Mouse (Mus musculus) midbrain, postnatal 0 days (tissue): ENCODE data around the gene Wnt5b. TPM values are rescaled to one million over a fixed set of nuclear protein-coding genes. Genes with fewer than 3 reads are reported as not detected.
A peak's percentile ranks its signal among the peaks of the same experiment; 100 is the strongest.

Experiments used
- ATAC-seq: fragments of 200-750 bp; cut with Nextera tagmentation; 2 replicates; pipeline ENCODE4 v1.8.0; 2017; ENCODE audit warnings: moderate number of reproducible peaks, mild to moderate bottlenecking, moderate TSS enrichment, moderate library complexity; ENCODE audit not compliant: low FRiP score
- DNase-seq: peaks from one replicate; pipeline ENCODE4 v3.0.0-alpha.2; 2015; ENCODE audit warnings: low spot score
- H3K27ac ChIP-seq: fragments of 300-500 bp; sonication (generic); 2 replicates; pipeline ENCODE4 v1.5.1; 2014; ENCODE audit warnings: low read depth, mild to moderate bottlenecking, low read length, mixed read lengths
- H3K27me3 ChIP-seq: fragments of 300-500 bp; sonication (generic); 2 replicates; pipeline ENCODE4 v1.6.1; 2014; ENCODE audit warnings: low read length, control low read depth, mixed read lengths; ENCODE audit not compliant: insufficient read depth
- H3K36me3 ChIP-seq: fragments of 300-500 bp; sonication (generic); 2 replicates; pipeline ENCODE4 v1.6.1; 2014; ENCODE audit warnings: low read length, control low read depth, mixed read lengths; ENCODE audit not compliant: insufficient read depth
- H3K4me1 ChIP-seq: fragments of 300-500 bp; sonication (generic); 2 replicates; pipeline ENCODE4 v1.6.1; 2014; ENCODE audit warnings: mild to moderate bottlenecking, control low read depth, antibody characterized with exemption, low read length, mixed read lengths; ENCODE audit not compliant: insufficient read depth
- H3K4me2 ChIP-seq: fragments of 300-500 bp; sonication (generic); 2 replicates; pipeline ENCODE4 v1.6.1; 2014; ENCODE audit warnings: low read depth, mild to moderate bottlenecking, low read length, mixed read lengths; ENCODE audit not compliant: poor library complexity, severe bottlenecking
- H3K4me3 ChIP-seq: fragments of 300-500 bp; sonication (generic); 2 replicates; pipeline ENCODE4 v1.5.1; 2014; ENCODE audit warnings: low read depth, mild to moderate bottlenecking, low read length, moderate library complexity
- H3K9ac ChIP-seq: fragments of 300-500 bp; sonication (generic); replicated peaks from 2 replicates; pipeline ENCODE4 v1.6.1; 2014; ENCODE audit warnings: mild to moderate bottlenecking, low read length, moderate library complexity, mixed read lengths; ENCODE audit not compliant: poor library complexity, severe bottlenecking
- H3K9me3 ChIP-seq: fragments of 300-500 bp; sonication (generic); 2 replicates; pipeline ENCODE4 v1.6.1; 2016; ENCODE audit warnings: low read length, control low read depth
- CTCF ChIP-seq: IDR thresholded peaks from 2 replicates; pipeline ENCODE4 v1.5.1; 2016; ENCODE audit warnings: antibody characterized with exemption, mild to moderate bottlenecking
- WGBS: fragments of 180-500 bp; shearing (Covaris S2); extraction: QIAGEN DNeasy Blood & Tissue Kit; methylation state at CpG from one replicate; pipeline ENCODE4 v1.1.7; 2014; 5-methylcytosine and 5-hydroxymethylcytosine counted together
- polyA plus RNA-seq: library from polyadenylated mRNA; unstranded; fragments of >200 nt; fragmentation: Nextera tagmentation; extraction: Ambion mirVana; gene quantifications from 2 replicates; pipeline ENCODE4 v1.2.1, GENCODE M21; 2015
- total RNA-seq: library from RNA; depleted of rRNA; stranded (reverse); fragments of >200 nt; gene quantifications from 2 replicates; pipeline ENCODE4 v1.2.3, GENCODE M21; 2014

Gene Wnt5b
- total and polyA plus RNA-seq, 2 experiments from 2014 or later = 1.6 to 2.1 TPM

DNA sequence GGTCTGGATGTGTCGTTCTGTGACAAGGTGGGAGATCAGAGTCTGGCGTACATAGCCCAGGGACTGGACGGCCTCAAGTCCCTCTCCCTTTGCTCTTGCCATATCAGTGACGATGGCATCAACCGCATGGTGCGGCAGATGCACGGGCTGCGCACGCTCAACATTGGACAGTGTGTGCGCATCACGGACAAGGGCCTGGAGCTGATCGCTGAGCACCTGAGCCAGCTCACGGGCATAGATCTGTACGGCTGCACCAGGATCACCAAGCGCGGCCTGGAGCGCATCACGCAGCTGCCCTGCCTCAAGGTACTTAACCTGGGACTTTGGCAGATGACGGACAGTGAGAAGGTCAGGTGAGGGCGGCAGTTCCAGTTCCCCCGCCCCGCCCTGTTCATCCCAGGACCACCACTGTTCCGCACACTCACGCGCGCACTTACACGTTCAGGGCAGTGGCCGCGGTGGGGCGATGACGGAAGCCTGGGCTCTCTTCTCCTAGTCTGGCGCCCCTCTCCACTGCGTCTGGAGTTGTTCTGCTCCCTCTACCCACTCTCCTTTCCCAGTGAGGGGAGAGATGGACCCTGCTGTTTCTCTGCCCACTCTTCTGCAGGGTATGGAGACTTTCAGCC, 63.3 kb downstream of the Wnt5b start:
- Histone ChIP-seq H3K27me3 (no peaks in the 10 kb centered on the region), H3K9ac (peak overlapping the region; percentile 96), H3K27ac (peak overlapping the region; percentile 99), H3K36me3 (peaks cover 6% of the 10 kb centered on the region; the same call in 1 of the 2 replicates), H3K9me3 (no peaks in the 10 kb centered on the region), H3K4me1 (peaks cover 10% of the 10 kb centered on the region), H3K4me3 (peak overlapping the region; percentile 88), H3K4me2 (peak overlapping the region; percentile 95)
- TF ChIP-seq CTCF = peak; percentile 11; the same call in 1 of the 2 replicates
- peak; percentile 47 for DNase-seq
- under 1% methylated on average over 33 of the region's 33 CpGs for WGBS
- peak; percentile 8; the same call in 1 of the 2 replicates for ATAC-seq

DNA sequence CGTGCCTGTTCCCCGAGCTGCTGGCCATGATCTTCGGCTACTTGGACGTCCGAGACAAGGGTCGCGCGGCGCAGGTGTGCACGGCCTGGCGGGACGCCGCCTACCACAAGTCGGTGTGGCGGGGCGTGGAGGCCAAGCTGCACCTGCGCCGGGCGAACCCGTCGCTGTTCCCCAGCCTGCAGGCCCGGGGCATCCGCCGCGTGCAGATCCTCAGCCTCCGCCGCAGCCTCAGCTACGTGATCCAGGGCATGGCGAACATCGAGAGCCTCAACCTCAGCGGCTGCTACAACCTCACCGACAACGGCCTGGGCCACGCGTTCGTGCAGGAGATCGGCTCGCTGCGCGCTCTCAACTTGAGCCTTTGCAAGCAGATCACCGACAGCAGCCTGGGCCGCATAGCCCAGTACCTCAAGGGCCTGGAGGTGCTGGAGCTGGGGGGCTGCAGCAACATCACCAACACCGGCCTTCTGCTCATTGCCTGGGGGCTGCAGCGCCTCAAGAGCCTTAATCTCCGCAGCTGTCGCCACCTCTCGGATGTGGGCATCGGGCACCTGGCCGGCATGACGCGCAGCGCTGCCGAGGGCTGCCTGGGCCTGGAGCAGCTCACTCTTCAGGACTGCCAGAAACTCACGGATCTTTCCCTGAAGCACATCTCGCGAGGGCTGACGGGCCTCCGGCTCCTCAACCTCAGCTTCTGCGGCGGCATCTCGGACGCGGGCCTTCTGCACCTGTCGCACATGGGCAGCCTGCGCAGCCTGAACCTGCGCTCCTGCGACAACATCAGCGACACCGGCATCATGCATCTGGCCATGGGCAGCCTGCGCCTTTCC, 64.1 kb downstream of the Wnt5b start:
- H3K9me3 ChIP-seq = no peaks in the 10 kb centered on the region
- peaks cover 6% of the 10 kb centered on the region; the same call in 1 of the 2 replicates for H3K36me3 ChIP-seq
- H3K4me1 ChIP-seq = peaks cover 10% of the 10 kb centered on the region
- DNase-seq (peak; percentile 62), ATAC-seq (peak; percentile 26)
- under 1% methylated on average over 67 of the region's 70 CpGs for WGBS
- H3K9ac ChIP-seq = peak overlapping the region; percentile 96
- peak overlapping the region; percentile 99 for H3K27ac ChIP-seq
- TF ChIP-seq CTCF = peak; percentile 18; the same call in 1 of the 2 replicates
- no peaks in the 10 kb centered on the region for H3K27me3 ChIP-seq
- H3K4me2 ChIP-seq = peak overlapping the region; percentile 95
- peak overlapping the region; percentile 88 for H3K4me3 ChIP-seq

DNA sequence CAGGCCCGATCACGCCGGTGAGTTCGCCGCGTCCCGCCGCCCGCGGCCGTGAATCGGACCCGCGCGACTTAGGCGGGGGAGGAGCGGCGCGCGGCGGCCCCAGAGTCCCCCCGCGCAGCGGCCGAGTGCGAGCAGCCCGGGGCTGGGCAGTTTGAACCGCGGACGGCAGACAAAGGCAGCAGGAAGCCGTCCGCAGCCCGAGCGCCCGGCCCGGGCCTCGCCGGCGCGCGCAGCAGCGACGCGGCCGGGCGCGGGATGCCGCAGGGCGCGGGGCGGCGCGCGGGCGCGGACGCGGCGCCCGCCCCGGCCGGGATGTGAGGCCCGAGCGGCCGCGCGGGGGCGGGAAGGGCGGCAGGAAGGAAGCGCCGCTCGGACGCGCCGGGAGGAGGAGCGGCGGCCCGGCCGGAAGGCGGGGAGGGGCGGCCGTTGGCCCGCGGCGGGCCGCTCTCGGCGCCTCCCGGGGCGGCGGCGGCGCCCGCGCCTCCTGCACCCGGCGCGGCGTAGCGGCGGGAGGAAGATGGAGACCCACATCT, 64.7 kb downstream of the Wnt5b start, which contains the start of gene Fbxl14:
Gene Fbxl14 (plus strand): TSS at position 326 of the 533 bp plus-strand sequence.
- peak within 1 kb of the TSS; percentile 88 for H3K4me3 ChIP-seq
- no peaks in the 10 kb centered on the region for H3K9me3 ChIP-seq
- 1% methylated on average over 40 of the region's 101 CpGs for WGBS
- H3K27me3 ChIP-seq = no peaks in the 10 kb centered on the region
- TF ChIP-seq CTCF = no peak
- ATAC-seq (peak; percentile 90), DNase-seq (peak; percentile 79)
- H3K36me3 ChIP-seq = peaks cover 2% of the 10 kb centered on the region; the same call in 1 of the 2 replicates
- peak within 1 kb of the TSS; percentile 96 for H3K9ac ChIP-seq
- H3K4me2 ChIP-seq = peak within 1 kb of the TSS; percentile 95
- peak within 1 kb of the TSS; percentile 99 for H3K27ac ChIP-seq
- peaks cover 10% of the 10 kb centered on the region for H3K4me1 ChIP-seq

DNA sequence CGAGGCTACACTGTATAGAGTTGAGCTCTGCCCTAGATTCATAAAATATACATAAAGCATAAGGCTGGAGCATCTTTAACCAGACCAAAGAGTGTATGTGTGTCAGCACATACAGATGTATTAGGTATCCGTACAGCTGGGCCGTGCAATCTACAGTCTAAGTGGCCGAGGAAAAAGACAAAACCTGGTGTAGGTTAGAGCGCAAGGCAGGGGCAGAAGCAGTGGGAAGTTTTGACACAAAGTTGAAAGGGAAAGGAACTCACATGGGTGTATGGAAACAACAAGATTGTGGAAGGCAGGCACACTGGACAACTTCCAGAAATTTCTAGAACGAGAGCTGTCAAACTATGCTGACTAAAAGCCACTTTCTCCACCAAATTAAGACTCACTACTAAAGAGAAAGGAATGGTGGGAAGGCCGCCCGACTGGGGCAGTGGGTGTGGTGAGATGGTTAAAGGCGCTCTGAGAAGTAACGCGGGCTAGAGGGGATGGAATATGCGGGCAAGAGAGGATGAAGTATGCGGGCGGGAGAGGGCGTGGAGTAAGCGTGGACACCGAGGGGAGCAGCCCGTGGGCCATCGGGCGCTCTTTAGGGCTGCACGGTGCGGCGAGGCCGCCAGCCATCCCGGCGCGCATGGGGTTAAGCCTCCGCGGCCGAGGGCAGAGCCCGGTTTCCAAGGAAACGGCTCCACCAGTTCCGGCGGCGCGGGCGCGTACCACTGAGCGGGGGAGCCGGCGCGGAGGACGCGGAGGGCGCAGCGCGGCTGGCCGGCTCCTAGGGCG, 65.4 kb downstream of the Wnt5b start:
- peak overlapping the region; percentile 96 for H3K9ac ChIP-seq
- peak overlapping the region; percentile 99 for H3K27ac ChIP-seq
- H3K4me3 ChIP-seq = peak overlapping the region; percentile 88
- H3K36me3 ChIP-seq = no peaks in the 10 kb centered on the region
- TF ChIP-seq CTCF = no peak
- DNase-seq (peak; percentile 94), ATAC-seq (peak; percentile 93)
- peak overlapping the region; percentile 95 for H3K4me2 ChIP-seq
- WGBS = 1% methylated on average over 32 of the region's 49 CpGs
- H3K9me3 ChIP-seq = no peaks in the 10 kb centered on the region
- H3K4me1 ChIP-seq = peaks cover 10% of the 10 kb centered on the region
- no peaks in the 10 kb centered on the region for H3K27me3 ChIP-seq

DNA sequence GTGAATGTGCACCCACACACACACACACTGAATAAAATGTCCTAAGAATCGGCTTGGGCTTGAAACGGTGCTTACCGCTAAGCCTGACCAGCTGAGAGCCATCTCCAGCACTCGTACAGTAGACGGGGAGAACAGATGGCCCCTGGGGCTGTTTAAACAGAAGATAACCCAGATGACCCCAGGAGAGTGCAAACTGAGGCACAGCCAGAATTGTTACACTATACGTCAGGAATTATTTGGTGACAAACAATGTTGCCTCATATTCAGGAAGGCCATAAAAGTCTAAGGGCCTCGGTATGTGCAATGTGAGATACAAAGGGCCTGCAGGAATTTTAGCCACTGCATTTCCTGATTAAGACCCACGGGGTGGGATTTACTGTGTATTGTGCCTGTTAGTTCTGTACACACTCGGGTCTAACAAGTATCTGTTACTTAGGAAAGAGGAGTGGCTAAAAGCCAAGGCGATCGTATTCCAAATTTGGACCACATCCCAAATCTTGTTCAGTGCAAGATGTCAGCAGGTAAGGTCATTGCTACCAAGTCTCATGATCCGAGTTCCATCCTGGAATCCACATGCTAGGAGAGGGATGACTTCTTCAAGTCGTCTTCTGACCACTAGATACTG, 66.3 kb downstream of the Wnt5b start:
- no peak overlapping the region for H3K4me2 ChIP-seq
- no peak for DNase-seq
- TF ChIP-seq CTCF = no peak
- WGBS = 60% methylated on average over 13 of the region's 13 CpGs
- no peaks in the 10 kb centered on the region for H3K36me3 ChIP-seq
- peaks cover 1% of the 10 kb centered on the region; the same call in 1 of the 2 replicates for H3K4me1 ChIP-seq
- ATAC-seq = no peak
- H3K4me3 ChIP-seq = no peak overlapping the region
- H3K9me3 ChIP-seq = no peaks in the 10 kb centered on the region
- no peak overlapping the region for H3K27ac ChIP-seq
- no peaks in the 10 kb centered on the region for H3K27me3 ChIP-seq
- no peak overlapping the region for H3K9ac ChIP-seq
